Comparison of ENCODE assay signal across 21 mouse cellular contexts in the genomic region with DNA sequence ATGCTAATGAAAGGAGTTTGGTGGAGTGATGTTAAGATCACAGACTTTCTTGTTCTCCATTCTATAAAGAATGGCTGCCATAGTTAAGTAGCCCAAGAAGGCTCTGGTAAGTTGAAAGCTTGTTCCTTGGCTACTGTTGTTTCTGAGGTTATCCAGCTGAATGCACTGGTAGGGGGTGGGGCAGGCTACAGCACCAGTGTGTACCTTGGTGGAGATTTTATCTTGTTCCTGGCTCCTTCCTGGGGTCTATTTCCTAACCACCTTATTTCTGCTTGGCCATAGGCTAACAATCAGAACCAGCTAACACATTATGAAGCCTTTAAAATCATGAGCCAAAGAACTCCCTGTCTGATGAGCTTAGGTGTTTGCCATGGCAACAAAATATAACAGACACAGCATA. TPM values are rescaled to one million over a fixed set of nuclear protein-coding genes. Genes with fewer than 3 reads are reported as not detected.
DNase-seq lines count a peak whose midpoint lies in the region; ATAC-seq and TF ChIP-seq lines count a peak whose summit lies in the region.
"Had no signal": no experiment of that assay in that cellular context is flagged by ENCODE, and none has a peak within 500 bp of the region (broad histone marks: within the 10 kb centered on the region; RNA-seq: fewer than 3 reads in every experiment).

No protein-coding gene starts in this region.

- TF ChIP-seq EP300 in lung, postnatal 0 days (IDR thresholded peaks at IDR 0.05): no peak
- no peak for TF ChIP-seq EP300 in CH12.LX (IDR thresholded peaks at IDR 0.05; ENCODE audit: low read length)

- no peak overlapping the region for H3K9ac ChIP-seq in forebrain, embryonic 12.5 days
- H3K9ac ChIP-seq in forebrain, embryonic 15.5 days (replicated peaks): no peak overlapping the region
- no peak overlapping the region for H3K9ac ChIP-seq in lung, postnatal 0 days (replicated peaks; ENCODE audit: low read depth)
- no peak overlapping the region for H3K9ac ChIP-seq in CH12.LX (ENCODE audit: insufficient read depth, low read depth)
- H3K9ac ChIP-seq: heart, embryonic 12.5 days; hindbrain, embryonic 14.5 days had no signal

- H3K4me1 ChIP-seq in forebrain, embryonic 12.5 days: peaks cover 21% of the 10 kb centered on the region
- peaks cover 35% of the 10 kb centered on the region for H3K4me1 ChIP-seq in forebrain, embryonic 15.5 days
- peaks cover 10% of the 10 kb centered on the region for H3K4me1 ChIP-seq in lung, postnatal 0 days (ENCODE audit: insufficient read depth, low read depth, low read length)
- peaks cover 3 to 36% of the 10 kb centered on the region in 2 experiments; a peak in 3 of 4 replicates for H3K4me1 ChIP-seq in CH12.LX (ENCODE audit: control insufficient read depth in 1 of 2, insufficient read depth in 2 of 2)

- in situ Hi-C loops in CH12.LX (cut with MboI; ENCODE audit: low pct_ligation_motif_present, low pct_unique_long_range_greater_than_20kb, low sequenced_read_pairs): loop anchor here (25.0 kb wide), 1 partner anchor 316 kb away; no protein-coding TSS in a partner anchor

- peaks cover 43% of the 10 kb centered on the region for H3K79me2 ChIP-seq in CH12.LX (replicated peaks; ENCODE audit: control insufficient read depth, extremely low read depth, insufficient read depth, poor library complexity, severe bottlenecking)

- peaks cover 6% of the 10 kb centered on the region; the same call in 1 of the 2 replicates for H3K36me3 ChIP-seq in forebrain, embryonic 12.5 days (replicated peaks)
- peaks cover 15% of the 10 kb centered on the region for H3K36me3 ChIP-seq in forebrain, embryonic 15.5 days
- H3K36me3 ChIP-seq in lung, postnatal 0 days (ENCODE audit: insufficient read depth, low read length): no peaks in the 10 kb centered on the region
- peaks cover 10 to 31% of the 10 kb centered on the region in 2 experiments for H3K36me3 ChIP-seq in CH12.LX (replicated peaks in 1 of 2; ENCODE audit: control insufficient read depth in 1 of 2, insufficient read depth in 1 of 2, low read length in 1 of 2)
- no peaks in the 10 kb centered on the region for H3K36me3 ChIP-seq in splenic B cell, adult 2 months (ENCODE audit: control insufficient read depth, insufficient read depth, low read length, poor library complexity, severe bottlenecking)

- ATAC-seq in forebrain, embryonic 12.5 days (ENCODE audit: low FRiP score): no peak
- no peak for ATAC-seq in forebrain, embryonic 15.5 days (replicated peaks)
- ATAC-seq in lung, postnatal 0 days: no peak
- ATAC-seq: activated CD4-positive, CD25-positive, alpha-beta regulatory T cell, adult 4 months; CD4-positive, CD25-positive, alpha-beta regulatory T cell, adult 4 months; forebrain, embryonic 16.5 days; Patski had no signal

- no peak for TF ChIP-seq RAD21 in CH12.LX (IDR thresholded peaks at IDR 0.05; ENCODE audit: low read depth, low read length)

- no peak overlapping the region for H3K4me3 ChIP-seq in forebrain, embryonic 12.5 days (replicated peaks)
- no peak overlapping the region for H3K4me3 ChIP-seq in forebrain, embryonic 15.5 days
- H3K4me3 ChIP-seq in lung, postnatal 0 days (ENCODE audit: low read depth, low read length): no peak overlapping the region
- no peak overlapping the region for H3K4me3 ChIP-seq in CH12.LX (replicated peaks in 1 of 3; ENCODE audit: low read depth in 2 of 3, low read length in 2 of 3, poor library complexity in 1 of 3)
- H3K4me3 ChIP-seq: forebrain, embryonic 10.5 days; heart, embryonic 12.5 days; hindbrain, embryonic 10.5 days had no signal

- H3K9me3 ChIP-seq in forebrain, embryonic 12.5 days: no peaks in the 10 kb centered on the region
- H3K9me3 ChIP-seq in forebrain, embryonic 15.5 days: no peaks in the 10 kb centered on the region
- no peaks in the 10 kb centered on the region for H3K9me3 ChIP-seq in lung, postnatal 0 days (ENCODE audit: low read length)
- H3K9me3 ChIP-seq in CH12.LX (replicated peaks; ENCODE audit: low read length): no peaks in the 10 kb centered on the region
- H3K9me3 ChIP-seq: forebrain, embryonic 10.5 days; heart, embryonic 12.5 days; hindbrain, embryonic 10.5 days had no signal

- no peak for TF ChIP-seq POLR2A in CH12.LX (IDR thresholded peaks at IDR 0.05; ENCODE audit: low read depth, low read length)

- no peaks in the 10 kb centered on the region for H3K27me3 ChIP-seq in forebrain, embryonic 12.5 days
- no peaks in the 10 kb centered on the region for H3K27me3 ChIP-seq in forebrain, embryonic 15.5 days
- H3K27me3 ChIP-seq in lung, postnatal 0 days (replicated peaks; ENCODE audit: insufficient read depth, low read length): no peaks in the 10 kb centered on the region
- no peaks in the 10 kb centered on the region for H3K27me3 ChIP-seq in CH12.LX (replicated peaks)
- no peaks in the 10 kb centered on the region for H3K27me3 ChIP-seq in splenic B cell, adult 2 months (ENCODE audit: control insufficient read depth, insufficient read depth, low read length, poor library complexity, severe bottlenecking)
- H3K27me3 ChIP-seq: heart, embryonic 12.5 days; Patski had no signal

- peak; percentile 6 for DNase-seq in lung, postnatal 36 days
- no peak for DNase-seq in lung, postnatal 0 days (ENCODE audit: low spot score)
- no peak for DNase-seq in CH12.LX (ENCODE audit: extremely low read depth)
- peak; percentile 16 for DNase-seq in splenic B cell, adult 2 months (ENCODE audit: low read depth, low spot score)
- no peak for DNase-seq in urinary bladder, postnatal 4 days (ENCODE audit: low spot score in 2 of 2)
- DNase-seq in urinary bladder, postnatal 14 days (ENCODE audit: low spot score): no peak
- DNase-seq: adrenal gland, postnatal 14 days; cerebellum, adult 11-12 months; cerebellum, adult 9-10 months; cerebellum, postnatal 25 days; gastrocnemius, postnatal 14 days had no signal

- TF ChIP-seq CTCF in lung, postnatal 0 days (IDR thresholded peaks at IDR 0.05): no peak
- TF ChIP-seq CTCF in CH12.LX (conservative IDR thresholded peaks at IDR 0.05 in 1 of 2, IDR thresholded peaks at IDR 0.05 in 1 of 2; ENCODE audit: low read depth in 2 of 2, low read length in 2 of 2): no peak

- dilution Hi-C loops in CH12.LX (cut with MboI; ENCODE audit: extremely low pct_ligation_motif_present, extremely low pct_unique_long_range_greater_than_20kb, low sequenced_read_pairs): no loop called here

- 0 out of 2 replicates have a peak overlapping the region, but pooled peaks have one; percentile 13 for H3K4me2 ChIP-seq in forebrain, embryonic 12.5 days
- no peak overlapping the region for H3K4me2 ChIP-seq in forebrain, embryonic 15.5 days (replicated peaks)
- no peak overlapping the region for H3K4me2 ChIP-seq in lung, postnatal 0 days (replicated peaks; ENCODE audit: low read depth, low read length)
- H3K4me2 ChIP-seq in CH12.LX (ENCODE audit: insufficient read depth, low read depth, poor library complexity, severe bottlenecking): peak overlapping the region; percentile 7; the same call in 1 of the 2 replicates
- H3K4me2 ChIP-seq: heart, embryonic 12.5 days; hindbrain, embryonic 14.5 days had no signal

- H3K27ac ChIP-seq in forebrain, embryonic 12.5 days: no peak overlapping the region
- no peak overlapping the region for H3K27ac ChIP-seq in forebrain, embryonic 15.5 days (replicated peaks)
- H3K27ac ChIP-seq in lung, postnatal 0 days (ENCODE audit: low read length): no peak overlapping the region
- no peak overlapping the region for H3K27ac ChIP-seq in CH12.LX (ENCODE audit: insufficient read depth, low read depth)
- H3K27ac ChIP-seq: forebrain, embryonic 10.5 days; hindbrain, embryonic 10.5 days; hindbrain, embryonic 14.5 days had no signal

TF ChIP-seq in CH12.LX, 34 proteins besides CTCF, POLR2A, EP300 and RAD21:
- TF ChIP-seq POLR2AphosphoS2 (IDR thresholded peaks at IDR 0.05; ENCODE audit: low read depth, low read length) (no peak), TCF12 (IDR thresholded peaks at IDR 0.05; ENCODE audit: low read depth, low read length) (no peak), JUN (IDR thresholded peaks at IDR 0.05; ENCODE audit: insufficient read depth, low read depth, low read length) (no peak), NELFE (IDR thresholded peaks at IDR 0.05; ENCODE audit: low read depth, low read length) (no peak), RCOR1 (conservative IDR thresholded peaks at IDR 0.05; ENCODE audit: low read depth, low read length) (no peak), BHLHE40 (IDR thresholded peaks at IDR 0.05; ENCODE audit: low read depth, low read length) (no peak), USF2 (conservative IDR thresholded peaks at IDR 0.05; ENCODE audit: low read depth, low read length) (no peak), ZNF384 (IDR thresholded peaks at IDR 0.05; ENCODE audit: low read depth, low read length) (no peak), MYC (IDR thresholded peaks at IDR 0.05; ENCODE audit: low read depth, low read length) (no peak), KAT2A (IDR thresholded peaks at IDR 0.05; ENCODE audit: insufficient replicate concordance, low read length) (no peak), SIN3A (IDR thresholded peaks at IDR 0.05; ENCODE audit: low read length) (no peak), UBTF (IDR thresholded peaks at IDR 0.05; ENCODE audit: low read depth, low read length) (no peak), GABPA (IDR thresholded peaks at IDR 0.05; ENCODE audit: insufficient replicate concordance, low read depth, low read length) (no peak), MEF2A (IDR thresholded peaks at IDR 0.05; ENCODE audit: borderline replicate concordance, low read depth, low read length) (no peak), ETS1 (conservative IDR thresholded peaks at IDR 0.05; ENCODE audit: low read depth, low read length) (no peak), USF1 (IDR thresholded peaks at IDR 0.05; ENCODE audit: low read depth, low read length) (no peak), TBP (conservative IDR thresholded peaks at IDR 0.05; ENCODE audit: low read depth, low read length) (no peak), MAX (IDR thresholded peaks at IDR 0.05; ENCODE audit: low read length) (no peak), IRF4 (IDR thresholded peaks at IDR 0.05; ENCODE audit: low read depth, low read length) (no peak)

RNA-seq across cellular contexts. Expression of gene Srek1, which starts 3.6 kb away (rescaled TPM):
- polyA plus RNA-seq in forebrain, embryonic 12.5 days (2016; fragmentation: Nextera tagmentation; extraction: Ambion mirVana): 113 TPM in 2 replicates
- polyA plus RNA-seq in forebrain, embryonic 15.5 days (2015; fragmentation: Nextera tagmentation; extraction: Ambion mirVana): 77.4 and 83.3 TPM in 2 replicates
- polyA plus RNA-seq in lung, postnatal 0 days (2015; fragmentation: Nextera tagmentation; extraction: Ambion mirVana): 35.1 and 47.5 TPM in 2 replicates
- total RNA-seq in CH12.LX (2012; rRNA removed): 45.6 and 46.9 TPM in 2 replicates
- 38.9 and 48.4 TPM in 2 replicates for total RNA-seq in CH12.LX (2014; rRNA removed)
- polyA plus RNA-seq in CH12.LX (2012; ENCODE audit: insufficient read length, low read depth): 93.3 and 105 TPM in 2 replicates

Comparison
In these comparisons a context has a peak if more than half of its experiments do, and no peak if none do; other contexts are left out.
1. H3K4me2 ChIP-seq: peak in forebrain, embryonic 12.5 days (single experiment) and CH12.LX (single experiment); none in forebrain, embryonic 15.5 days (single experiment) and lung, postnatal 0 days (single experiment).
2. DNase-seq: peak in lung, postnatal 36 days (single experiment) and splenic B cell, adult 2 months (single experiment); none in lung, postnatal 0 days (single experiment), CH12.LX (single experiment), urinary bladder, postnatal 4 days (0 of 2) and urinary bladder, postnatal 14 days (single experiment).